Mouse (Mus musculus): ENCODE results near the gene Kbtbd12.

The Kbtbd12 gene

DNA sequence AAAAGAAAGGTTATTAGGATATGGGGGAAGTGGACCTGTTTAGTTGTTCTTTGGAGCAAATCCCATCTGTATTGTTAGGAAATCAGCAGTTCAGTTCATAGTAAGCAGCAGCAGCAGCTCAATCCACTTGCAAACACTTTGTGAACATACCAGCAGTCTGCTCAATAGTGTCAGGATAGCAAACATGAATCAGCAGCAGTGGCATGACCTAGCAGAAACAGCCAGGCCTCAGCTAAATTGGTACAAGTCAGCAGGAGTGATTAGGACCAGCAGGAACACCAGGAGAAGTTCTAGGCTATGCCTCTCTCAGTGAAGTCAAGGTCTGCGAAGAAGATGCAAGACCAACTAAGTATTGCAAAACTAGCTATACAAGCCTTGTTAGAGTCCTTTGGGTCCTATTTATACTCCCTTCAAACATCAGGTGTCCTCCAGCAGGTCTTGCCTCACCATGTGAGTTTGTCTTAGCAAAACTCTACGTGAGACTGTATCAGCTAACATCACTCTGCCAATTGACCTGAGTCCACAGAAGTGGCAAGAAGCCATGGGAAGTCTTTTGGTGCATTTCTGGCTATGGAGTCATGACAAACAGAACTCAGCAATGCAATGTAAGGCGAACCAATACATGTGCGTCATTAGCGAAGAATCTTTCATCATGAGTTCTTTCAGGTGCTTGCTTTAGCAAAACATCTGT lies at the start of gene Kbtbd12:
TSS of gene Kbtbd12 (minus strand) at position 340 of the 691 bp plus-strand sequence.
- in situ Hi-C loops (cut with MboI; ENCODE audit: low pct_unique_long_range_greater_than_20kb in 1 of 2, low sequenced_read_pairs in 2 of 2, unreplicated experiment in 1 of 2) = no loop called here

DNA sequence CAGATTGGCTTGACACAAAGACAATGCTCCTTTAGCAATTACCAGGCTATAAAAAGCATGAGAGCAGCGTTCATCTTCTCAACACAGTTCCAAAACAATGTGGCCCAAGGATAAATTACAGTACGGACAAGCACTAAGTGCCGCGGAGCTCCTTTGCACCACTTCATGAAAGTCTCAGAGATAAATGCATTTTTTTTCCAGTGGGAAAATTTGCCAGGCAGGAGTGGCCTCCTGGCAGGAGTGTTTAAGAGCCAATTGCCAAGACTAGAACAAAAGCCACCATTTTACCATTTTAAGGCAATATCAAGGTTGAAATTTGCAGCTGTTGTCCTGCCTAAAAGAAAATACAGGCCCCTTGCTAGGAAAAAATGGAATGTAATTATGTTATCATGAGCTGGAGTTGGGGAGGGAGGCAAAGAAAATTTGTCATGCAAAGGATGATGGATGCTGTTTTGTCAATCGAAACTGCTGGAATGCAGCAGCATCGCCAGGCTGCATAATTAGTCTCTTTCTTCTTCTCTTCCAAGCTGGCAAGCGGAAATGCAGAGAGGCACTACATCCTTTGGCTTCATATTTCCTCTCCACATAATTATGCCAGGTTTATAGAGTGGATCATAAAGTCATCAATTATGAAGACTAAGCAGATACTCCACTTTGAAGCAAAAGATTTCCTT lies 45.8 kb upstream of the Kbtbd12 start:
- in situ Hi-C loops (cut with MboI; ENCODE audit: low pct_unique_long_range_greater_than_20kb in 1 of 2, low sequenced_read_pairs in 2 of 2, unreplicated experiment in 1 of 2) = no loop called here

DNA sequence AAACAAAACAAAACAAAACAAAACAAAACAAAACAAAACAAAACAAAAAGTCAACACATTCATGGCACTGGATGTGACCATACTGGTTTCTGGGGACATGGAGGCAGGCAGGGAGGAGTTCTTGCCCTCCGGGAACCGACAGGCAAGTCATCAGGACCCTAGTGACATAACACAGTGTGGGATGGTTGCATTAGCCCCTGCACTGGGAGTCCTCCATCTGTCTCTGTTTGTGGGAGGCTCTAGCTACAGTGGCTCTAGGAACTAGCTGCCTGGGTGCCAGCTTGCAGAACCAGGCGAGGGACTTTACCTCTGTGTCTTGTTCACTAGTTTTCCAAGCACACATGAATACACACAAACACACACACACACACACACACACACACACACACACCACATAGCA lies 43.3 kb upstream of the Kbtbd12 start:
- in situ Hi-C loops (cut with MboI; ENCODE audit: low pct_unique_long_range_greater_than_20kb in 1 of 2, low sequenced_read_pairs in 2 of 2, unreplicated experiment in 1 of 2) = no loop called here

DNA sequence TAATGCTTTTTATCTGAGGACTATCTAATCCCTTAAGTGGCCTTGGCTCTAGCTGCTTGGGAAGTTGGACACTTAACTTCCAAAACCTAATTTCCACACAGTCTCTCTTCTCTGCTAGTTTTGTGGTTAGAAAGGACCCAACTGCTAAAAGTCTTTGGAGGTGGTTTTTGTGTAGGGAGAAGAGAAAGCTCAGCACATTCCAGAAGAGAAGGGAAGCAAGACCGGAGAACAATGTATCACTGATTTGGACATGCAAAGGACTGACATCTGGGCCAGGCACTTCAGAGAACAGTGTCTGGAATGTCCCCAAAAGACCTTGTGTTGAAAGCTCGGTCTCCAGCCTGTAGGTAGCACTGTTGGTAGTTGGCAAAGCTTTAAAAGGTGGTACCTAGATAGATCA lies 40.0 kb upstream of the Kbtbd12 start:
- in situ Hi-C loops (cut with MboI; ENCODE audit: low pct_unique_long_range_greater_than_20kb in 1 of 2, low sequenced_read_pairs in 2 of 2, unreplicated experiment in 1 of 2) = no loop called here

DNA sequence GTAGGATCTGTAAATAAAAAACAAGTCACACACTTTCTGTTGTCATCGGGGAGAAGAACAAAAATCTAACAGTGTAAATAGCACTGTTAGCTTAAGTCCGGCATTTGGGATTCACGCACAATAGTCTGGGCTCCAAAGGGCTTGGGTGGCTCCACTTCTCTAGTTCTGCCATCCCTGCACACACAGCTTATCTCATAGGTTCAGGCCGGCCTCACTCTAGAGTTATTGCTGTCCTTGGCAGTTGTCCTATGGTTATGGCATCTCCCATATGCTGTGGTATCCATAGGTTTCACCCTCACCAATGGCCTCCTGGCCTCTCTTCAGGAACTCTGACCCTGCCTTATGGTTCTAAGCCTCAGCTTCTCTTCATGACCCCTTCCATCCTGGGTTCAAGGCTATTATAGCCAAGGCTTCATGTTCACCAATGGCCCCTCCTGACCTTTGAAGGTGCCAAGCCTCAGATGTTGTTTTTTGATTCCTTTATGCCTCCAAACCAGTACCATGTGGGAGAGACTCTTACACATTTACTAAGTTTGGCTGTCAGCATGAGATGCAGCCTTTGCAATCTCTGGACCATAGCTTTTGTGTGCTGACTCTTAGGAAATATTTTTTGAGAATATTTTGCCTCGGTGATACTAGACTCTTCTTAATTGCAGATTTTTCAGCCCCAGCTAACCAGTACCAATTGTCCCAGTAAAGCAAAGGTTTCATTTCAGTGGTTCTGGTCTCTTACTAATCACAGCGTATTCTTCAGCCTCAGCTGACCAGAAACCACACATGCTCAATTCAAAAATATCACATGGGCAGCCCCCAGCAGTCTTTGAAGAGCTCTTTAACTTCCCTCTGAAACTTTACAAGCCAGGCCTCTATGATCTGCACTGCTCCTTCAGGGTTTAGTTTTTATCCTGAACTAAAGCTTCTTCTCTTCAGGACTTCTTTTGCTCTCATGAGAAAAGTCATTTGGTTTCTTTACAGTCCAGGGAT lies 39.3 kb upstream of the Kbtbd12 start:
- in situ Hi-C loops (cut with MboI; ENCODE audit: low pct_unique_long_range_greater_than_20kb in 1 of 2, low sequenced_read_pairs in 2 of 2, unreplicated experiment in 1 of 2) = no loop called here

DNA sequence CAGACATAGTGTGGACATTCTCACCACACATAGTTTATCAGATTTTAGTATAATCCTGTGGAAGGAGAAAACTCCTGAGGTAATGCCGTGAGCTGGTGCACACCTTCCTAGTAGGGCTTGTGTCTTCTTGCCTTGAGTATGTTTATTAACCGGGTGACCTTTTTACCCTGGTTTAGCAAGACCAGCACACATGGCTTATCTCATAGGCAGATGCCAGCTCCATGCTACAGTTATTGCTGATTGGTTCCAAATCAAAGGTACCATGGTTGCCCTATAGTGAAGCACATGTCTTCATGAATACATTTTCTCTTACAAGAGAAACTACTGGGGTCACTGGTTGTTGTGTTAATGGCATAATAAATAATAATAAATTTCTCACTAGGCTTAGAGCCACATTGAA lies 38.1 kb upstream of the Kbtbd12 start:
- in situ Hi-C loops (cut with MboI; ENCODE audit: low pct_unique_long_range_greater_than_20kb in 1 of 2, low sequenced_read_pairs in 2 of 2, unreplicated experiment in 1 of 2) = no loop called here

DNA sequence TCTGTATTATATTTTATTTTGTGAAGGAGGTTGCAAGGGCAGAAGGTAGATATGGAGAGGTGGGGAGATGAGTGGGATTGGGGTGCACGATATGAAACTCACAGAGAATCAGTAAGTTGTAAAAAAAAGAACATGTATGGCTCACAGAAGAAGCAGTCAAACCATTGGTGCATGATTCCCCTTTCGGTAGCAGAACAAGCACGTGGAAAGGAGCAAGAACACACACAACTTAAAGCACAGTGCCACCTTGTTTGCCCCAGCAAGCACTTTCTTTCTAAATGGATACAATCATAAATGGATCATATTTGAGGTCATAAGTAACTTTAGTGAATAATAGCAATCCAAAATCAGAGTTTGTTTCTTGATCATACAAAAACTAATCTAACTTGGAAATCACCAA lies 24.5 kb upstream of the Kbtbd12 start:
- in situ Hi-C loops (cut with MboI; ENCODE audit: low pct_unique_long_range_greater_than_20kb in 1 of 2, low sequenced_read_pairs in 2 of 2, unreplicated experiment in 1 of 2) = no loop called here

DNA sequence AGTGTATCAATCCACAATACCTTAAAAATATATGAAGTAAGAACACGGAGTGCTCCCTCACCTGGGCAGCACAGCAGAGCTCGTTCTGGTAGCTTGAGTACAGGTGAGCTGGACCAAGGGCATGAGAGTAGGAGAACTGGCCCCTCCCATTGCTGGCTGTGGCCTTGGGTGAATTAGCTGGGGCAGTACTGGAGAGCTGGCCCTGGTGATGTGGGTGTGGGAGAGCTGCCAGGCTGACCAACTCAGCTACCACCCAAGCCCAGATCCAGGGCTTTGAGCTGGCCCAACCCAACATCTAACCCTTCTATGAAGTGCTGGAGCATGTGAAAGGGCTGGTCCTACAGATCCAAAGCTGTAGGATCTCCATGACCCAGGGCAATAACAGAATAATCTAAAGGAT lies 23.9 kb upstream of the Kbtbd12 start:
- in situ Hi-C loops (cut with MboI; ENCODE audit: low pct_unique_long_range_greater_than_20kb in 1 of 2, low sequenced_read_pairs in 2 of 2, unreplicated experiment in 1 of 2) = no loop called here

DNA sequence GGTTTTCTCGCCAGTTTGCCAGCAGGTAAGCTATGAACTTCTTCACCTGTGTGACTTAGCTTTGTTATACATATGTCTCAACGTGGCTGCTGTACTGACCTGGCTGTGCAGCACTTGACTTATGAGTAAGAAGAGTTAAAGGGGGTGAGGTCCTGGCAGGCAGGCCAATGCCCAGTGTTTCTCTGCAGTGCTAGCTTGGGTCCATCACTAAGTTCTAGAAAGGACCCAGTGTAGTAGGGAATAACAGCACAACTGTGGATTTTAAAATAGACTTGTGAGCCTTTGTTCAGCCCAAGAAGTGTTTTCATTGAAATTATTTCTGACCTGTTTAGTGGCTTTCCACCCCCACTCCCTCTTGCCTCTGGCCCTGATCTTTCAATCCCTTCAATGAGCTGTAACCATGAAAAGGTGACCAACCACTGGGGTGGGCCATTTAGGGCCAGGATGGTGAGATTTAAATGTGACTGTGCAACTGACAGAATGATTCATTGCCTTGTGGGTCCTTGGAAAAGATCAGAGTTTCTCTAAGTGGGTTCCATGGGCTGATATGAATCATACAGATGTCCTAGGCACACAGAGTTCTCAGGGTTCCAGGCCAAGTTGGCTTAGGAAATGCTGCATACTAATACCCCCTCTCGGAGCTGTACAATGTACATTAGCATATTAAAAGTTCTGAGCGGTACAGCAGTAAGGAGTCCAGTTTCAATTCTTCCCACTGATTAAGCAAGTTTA lies 10.0 kb upstream of the Kbtbd12 start:
- in situ Hi-C loops (cut with MboI; ENCODE audit: low pct_unique_long_range_greater_than_20kb in 1 of 2, low sequenced_read_pairs in 2 of 2, unreplicated experiment in 1 of 2) = no loop called here

DNA sequence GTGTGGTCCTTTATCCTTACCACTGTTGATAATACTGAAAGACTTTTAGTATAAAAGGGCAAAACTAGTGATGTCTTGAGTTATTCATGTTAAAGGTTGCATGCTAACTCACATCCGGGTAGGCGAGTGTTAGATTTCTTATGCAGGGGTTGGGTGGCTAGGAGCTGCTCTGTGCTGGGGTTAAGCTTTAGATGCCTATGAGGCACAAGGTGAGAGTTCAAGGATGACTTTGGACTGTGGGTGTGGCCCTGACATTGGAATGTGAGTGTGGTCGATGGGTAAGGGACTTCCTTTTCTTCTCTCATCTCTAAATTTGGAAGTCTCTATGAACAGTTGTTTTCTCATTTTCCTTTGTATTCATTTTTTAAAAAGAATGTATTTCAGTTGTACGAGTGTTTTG lies 7.0 kb upstream of the Kbtbd12 start:
- in situ Hi-C loops (cut with MboI; ENCODE audit: low pct_unique_long_range_greater_than_20kb in 1 of 2, low sequenced_read_pairs in 2 of 2, unreplicated experiment in 1 of 2) = no loop called here

DNA sequence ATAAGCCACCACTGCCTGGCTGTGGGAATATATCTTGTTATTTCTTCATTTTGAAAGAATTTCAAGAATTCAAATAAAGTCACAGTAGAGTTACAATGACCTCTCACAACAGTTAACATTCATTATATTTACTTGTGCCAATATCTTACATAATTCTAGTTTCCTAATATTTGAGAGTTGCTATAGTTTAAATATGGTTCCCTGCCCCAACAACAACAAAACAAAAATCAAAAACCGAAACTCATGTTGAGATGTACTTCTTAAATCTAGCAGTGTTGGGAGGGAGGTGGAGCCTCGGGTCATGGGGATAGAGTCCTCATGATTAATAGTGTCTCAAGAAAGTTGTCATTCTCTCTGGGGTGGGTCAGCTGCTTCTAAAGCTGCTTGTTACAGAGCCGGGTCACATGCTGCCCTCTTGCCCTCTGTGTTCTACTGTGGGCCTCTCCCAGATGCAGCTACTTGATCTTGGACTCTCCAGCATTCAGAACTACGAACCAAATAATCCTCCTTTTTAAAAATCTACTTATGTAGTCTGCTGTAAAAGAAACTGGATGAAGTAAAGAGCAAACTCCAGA lies 3.7 kb upstream of the Kbtbd12 start:
- in situ Hi-C loops (cut with MboI; ENCODE audit: low pct_unique_long_range_greater_than_20kb in 1 of 2, low sequenced_read_pairs in 2 of 2, unreplicated experiment in 1 of 2) = no loop called here

DNA sequence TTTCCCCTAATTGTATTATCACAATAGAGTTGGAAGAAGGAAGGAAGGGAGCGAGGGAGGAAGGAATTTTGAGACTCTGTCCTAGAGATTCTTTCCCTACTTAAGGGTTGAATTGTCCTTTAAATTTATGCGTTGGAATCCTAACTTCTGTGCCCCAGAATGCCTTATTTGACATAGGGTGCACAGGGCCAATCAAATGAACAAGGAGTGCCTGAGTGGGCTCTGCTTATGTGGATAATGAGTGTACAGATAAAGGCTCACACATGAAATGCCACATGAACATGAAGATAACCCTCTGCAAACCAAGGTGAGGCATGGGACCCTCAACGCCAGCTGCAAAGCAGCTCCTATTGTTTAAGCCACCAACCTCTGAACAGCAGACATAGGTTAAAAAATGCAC lies 2.6 kb upstream of the Kbtbd12 start:
- in situ Hi-C loops (cut with MboI; ENCODE audit: low pct_unique_long_range_greater_than_20kb in 1 of 2, low sequenced_read_pairs in 2 of 2, unreplicated experiment in 1 of 2) = no loop called here

DNA sequence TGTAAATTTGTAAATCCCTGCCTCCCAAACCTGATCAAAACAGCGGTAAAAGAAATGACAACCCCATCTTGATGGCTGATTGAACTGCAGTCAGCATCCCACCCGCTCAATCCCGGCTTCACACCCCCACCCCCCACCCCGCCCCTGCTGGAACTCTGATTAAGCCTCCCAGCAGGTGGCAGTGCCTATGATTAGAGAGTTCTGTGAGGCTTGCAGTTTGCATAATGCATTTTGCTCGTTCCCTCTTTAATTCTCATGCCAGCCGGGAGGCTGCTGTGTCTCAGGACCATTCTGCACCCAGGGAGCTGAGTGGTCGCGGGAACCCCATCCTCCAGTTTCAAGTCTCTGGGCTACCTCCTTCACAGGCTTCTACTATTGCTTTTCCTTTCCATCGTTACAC lies 2.2 kb upstream of the Kbtbd12 start:
- in situ Hi-C loops (cut with MboI; ENCODE audit: low pct_unique_long_range_greater_than_20kb in 1 of 2, low sequenced_read_pairs in 2 of 2, unreplicated experiment in 1 of 2) = no loop called here

DNA sequence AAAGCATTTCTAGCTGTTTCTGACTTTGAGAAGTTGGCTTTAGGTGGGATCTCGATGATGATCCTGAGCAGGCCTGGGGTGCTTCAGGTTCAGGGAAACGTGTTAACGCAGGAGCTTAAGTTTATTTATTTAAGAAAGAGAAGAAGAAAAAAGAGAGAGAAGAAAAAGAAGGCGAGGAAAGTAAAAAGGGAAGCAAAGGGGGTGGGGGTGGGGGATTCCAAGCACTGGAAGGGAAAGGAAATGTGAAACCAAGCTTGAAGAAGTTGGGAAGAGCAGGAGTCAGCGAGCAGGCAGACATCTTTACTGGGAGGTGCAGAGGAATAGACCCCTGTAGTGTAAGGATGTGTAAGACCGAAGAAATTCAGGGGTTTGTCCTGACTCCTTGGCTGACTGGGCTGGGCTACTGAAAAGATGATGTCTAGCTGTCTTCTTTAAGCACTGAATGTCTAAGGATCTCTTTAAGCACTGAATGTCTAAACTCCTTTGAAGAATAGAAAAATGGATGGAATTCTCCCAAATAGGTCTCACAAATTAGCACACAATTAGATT lies 1.7 kb upstream of the Kbtbd12 start:
- in situ Hi-C loops (cut with MboI; ENCODE audit: low pct_unique_long_range_greater_than_20kb in 1 of 2, low sequenced_read_pairs in 2 of 2, unreplicated experiment in 1 of 2) = no loop called here

DNA sequence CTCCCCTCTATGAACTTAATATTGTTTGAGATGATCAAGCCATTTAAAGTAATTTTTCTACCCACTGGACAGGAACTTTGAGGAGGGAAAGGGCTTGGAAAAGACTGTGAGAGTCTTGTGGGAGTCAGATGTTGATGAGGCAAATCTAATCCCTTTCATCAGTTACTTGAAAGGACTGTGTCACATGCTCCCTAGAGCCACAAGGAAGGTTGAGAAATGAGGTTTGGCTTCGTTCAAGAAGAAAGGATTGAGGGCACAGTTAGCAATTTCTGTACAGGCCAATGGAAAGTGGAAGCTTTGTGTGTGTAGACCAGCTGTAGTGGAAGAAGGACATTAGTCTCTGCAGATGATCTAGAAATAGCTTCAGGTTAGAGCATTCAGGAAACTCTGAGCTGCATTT lies 1.2 kb upstream of the Kbtbd12 start:
- in situ Hi-C loops (cut with MboI; ENCODE audit: low pct_unique_long_range_greater_than_20kb in 1 of 2, low sequenced_read_pairs in 2 of 2, unreplicated experiment in 1 of 2) = no loop called here

DNA sequence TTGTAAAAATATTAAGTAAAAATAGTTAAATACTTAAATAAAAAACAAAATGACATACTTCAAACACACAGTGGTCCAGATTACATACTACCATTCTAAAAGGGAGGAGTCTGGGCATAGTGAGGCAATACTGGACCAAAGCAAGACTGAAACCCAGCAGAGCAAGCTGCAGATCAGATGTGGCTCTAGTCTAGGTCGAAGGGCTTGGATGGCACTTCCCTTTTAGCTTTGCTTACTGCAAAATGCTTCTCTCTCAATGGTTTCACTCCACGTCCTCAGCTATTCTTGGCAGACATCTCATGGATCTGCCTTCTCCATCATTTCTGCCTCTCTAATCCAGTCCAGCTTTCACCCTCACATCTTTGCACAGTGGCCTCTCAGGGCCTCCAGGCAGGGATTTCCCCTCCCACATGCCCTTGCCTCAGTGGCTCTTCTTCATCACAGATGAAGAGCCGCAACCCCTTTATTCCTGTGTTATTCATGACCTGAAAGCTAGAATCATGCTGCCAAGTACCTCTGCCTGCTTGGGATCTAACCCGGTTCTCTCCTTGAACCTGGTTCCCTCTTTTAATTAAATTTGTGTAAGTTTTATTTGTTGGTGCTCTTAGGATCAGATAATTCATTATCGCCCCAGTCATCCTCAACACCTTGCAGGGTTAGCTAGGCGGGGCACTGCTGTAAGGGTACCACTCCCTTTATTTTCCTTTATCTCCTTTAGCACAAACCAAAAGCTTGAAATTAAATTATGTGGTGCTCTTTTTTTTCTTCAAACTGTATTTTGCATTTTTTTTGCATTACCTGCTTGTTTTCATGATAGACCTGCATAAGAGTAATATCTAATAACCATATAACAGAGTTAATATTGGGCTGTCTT lies 1.6 kb downstream of the Kbtbd12 start:
- in situ Hi-C loops (cut with MboI; ENCODE audit: low pct_unique_long_range_greater_than_20kb in 1 of 2, low sequenced_read_pairs in 2 of 2, unreplicated experiment in 1 of 2) = no loop called here

DNA sequence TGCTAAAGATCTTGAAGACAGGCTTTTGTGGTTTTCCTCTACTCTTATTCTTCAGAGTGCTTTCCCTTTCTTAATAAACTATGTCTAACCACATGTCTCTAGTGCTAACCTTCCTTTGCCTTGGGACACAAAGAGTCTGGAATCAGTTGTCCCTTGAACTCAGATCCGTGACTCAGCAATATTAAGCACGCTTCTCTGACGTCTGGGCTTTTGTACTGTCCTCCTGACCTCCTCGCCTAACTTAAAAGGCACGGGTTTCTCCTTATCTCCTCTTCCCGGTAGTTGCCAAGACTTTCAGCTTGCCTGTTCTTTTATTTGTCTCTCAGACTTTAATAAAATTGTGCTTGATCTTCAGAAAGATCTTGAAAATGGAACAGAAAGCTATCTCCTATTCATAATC lies 6.5 kb downstream of the Kbtbd12 start:
- in situ Hi-C loops (cut with MboI; ENCODE audit: low pct_unique_long_range_greater_than_20kb in 1 of 2, low sequenced_read_pairs in 2 of 2, unreplicated experiment in 1 of 2) = no loop called here

Measured in mouse embryonic stem cell (cell line).